Mouse (Mus musculus): ENCODE data around the gene Dlgap3.

DNA sequence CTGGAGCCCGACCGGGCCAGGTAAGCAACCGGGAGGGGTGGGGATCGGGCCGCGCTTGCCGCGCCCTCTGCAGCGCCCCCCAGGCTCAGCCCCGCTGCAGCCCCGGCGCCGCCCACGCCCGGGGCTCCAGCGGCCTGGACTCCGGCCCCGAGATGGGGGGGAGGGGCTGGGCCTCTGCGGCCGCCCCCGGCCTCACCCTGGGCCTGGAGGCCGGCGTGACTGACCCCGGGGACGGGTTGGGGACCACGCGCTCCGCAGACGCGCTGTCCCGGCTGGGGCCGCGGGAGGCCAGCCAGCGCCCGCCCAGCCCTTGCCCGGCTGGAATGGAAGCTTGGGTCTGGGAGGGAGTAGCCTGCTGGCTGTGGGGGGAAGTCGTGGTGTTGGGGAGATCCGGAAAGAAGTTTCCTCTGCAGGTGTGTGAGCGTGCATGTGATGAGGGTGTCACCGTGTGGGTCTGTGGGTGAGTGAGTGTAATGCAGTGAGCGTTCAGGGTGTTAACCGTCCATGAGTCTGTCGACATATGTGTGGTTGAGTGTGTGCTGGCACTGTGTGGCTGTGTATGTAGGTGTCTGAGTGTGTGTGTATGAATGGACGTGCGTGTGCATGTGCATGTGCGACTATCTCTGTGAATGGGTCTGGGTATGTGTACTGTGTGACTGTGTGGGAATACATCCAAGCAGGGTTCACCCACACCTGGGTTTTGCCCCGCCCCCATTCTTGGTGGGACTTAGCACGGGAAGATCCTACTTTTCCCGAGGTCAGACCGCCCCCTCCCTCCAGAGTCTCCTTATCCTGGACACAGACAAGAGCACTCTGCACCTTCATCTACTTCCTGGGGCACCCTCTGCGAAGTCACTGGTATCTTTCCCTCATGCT, 580 bp downstream of the Dlgap3 start:
- TF ChIP-seq GATA1 (IDR thresholded peaks at IDR 0.05; ENCODE audit: low read length) (no peak), TAL1 (IDR thresholded peaks at IDR 0.05; ENCODE audit: low read length) (no peak)
